Mouse (Mus musculus): ENCODE data around the gene Map1s.

The Map1s gene

GRCm38 (mm10) chr8:70905831-70906736, at the start of gene Map1s:
Gene Map1s, plus strand, starts transcription at chr8:70905932.
- peak; percentile 94 for DNase-seq (ENCODE audit: low spot score)

GRCm38 (mm10) chr8:70856028-70856427, 49.7 kb upstream of the Map1s start:
- DNase-seq (ENCODE audit: low spot score) = no peak

- DNase-seq (ENCODE audit: low spot score) = peak; percentile 74
Measured at GRCm38 (mm10) chr8:70856541-70857197, 49.1 kb upstream of the Map1s start.

GRCm38 (mm10) chr8:70857516-70857915, 48.2 kb upstream of the Map1s start:
- DNase-seq (ENCODE audit: low spot score) = no peak

GRCm38 (mm10) chr8:70862824-70863641, 42.7 kb upstream of the Map1s start, which contains the start of gene Kcnn1:
Gene Kcnn1, minus strand, starts transcription at chr8:70863258.
- DNase-seq (ENCODE audit: low spot score) = peak; percentile 67

- DNase-seq (ENCODE audit: low spot score) = peak; percentile 55
Measured at GRCm38 (mm10) chr8:70863956-70864711, 41.6 kb upstream of the Map1s start.

GRCm38 (mm10) chr8:70864712-70865221, 41.0 kb upstream of the Map1s start:
- DNase-seq (ENCODE audit: low spot score) = peak; percentile 59

- DNase-seq (ENCODE audit: low spot score) = peak; percentile 100
Measured at GRCm38 (mm10) chr8:70865350-70866000, 40.3 kb upstream of the Map1s start.

- no peak for DNase-seq (ENCODE audit: low spot score)
Measured at GRCm38 (mm10) chr8:70866001-70866520, 39.7 kb upstream of the Map1s start.

GRCm38 (mm10) chr8:70866566-70866965, 39.2 kb upstream of the Map1s start:
- DNase-seq (ENCODE audit: low spot score) = no peak

- DNase-seq (ENCODE audit: low spot score) = peak; percentile 71
Measured at GRCm38 (mm10) chr8:70868559-70869198, 37.1 kb upstream of the Map1s start.

- DNase-seq (ENCODE audit: low spot score) = no peak
Measured at GRCm38 (mm10) chr8:70869199-70869571, 36.5 kb upstream of the Map1s start.

GRCm38 (mm10) chr8:70869601-70870041, 36.1 kb upstream of the Map1s start:
- peak; percentile 87 for DNase-seq (ENCODE audit: low spot score)

- no peak for DNase-seq (ENCODE audit: low spot score)
Measured at GRCm38 (mm10) chr8:70871195-70871807, 34.4 kb upstream of the Map1s start.

- no peak for DNase-seq (ENCODE audit: low spot score)
Measured at GRCm38 (mm10) chr8:70872643-70873363, 32.9 kb upstream of the Map1s start.

GRCm38 (mm10) chr8:70873364-70873985, 32.3 kb upstream of the Map1s start, which contains the start of gene Ccdc124:
Gene Ccdc124, minus strand, starts transcription at chr8:70873935.
- DNase-seq (ENCODE audit: low spot score) = peak; percentile 96

GRCm38 (mm10) chr8:70874441-70874840, 31.3 kb upstream of the Map1s start:
- no peak for DNase-seq (ENCODE audit: low spot score)

- no peak for DNase-seq (ENCODE audit: low spot score)
Measured at GRCm38 (mm10) chr8:70876382-70876781, 29.4 kb upstream of the Map1s start.

Data from retina, embryonic 14.5 days (tissue).